Mouse (Mus musculus): ENCODE data around the gene Nop53. TPM values are rescaled to one million over a fixed set of nuclear protein-coding genes. Genes with fewer than 3 reads are reported as not detected.

Nop53 gene
- 100 to 1,000 TPM; 123 to 127 TPM for total RNA-seq (2021)

DNA sequence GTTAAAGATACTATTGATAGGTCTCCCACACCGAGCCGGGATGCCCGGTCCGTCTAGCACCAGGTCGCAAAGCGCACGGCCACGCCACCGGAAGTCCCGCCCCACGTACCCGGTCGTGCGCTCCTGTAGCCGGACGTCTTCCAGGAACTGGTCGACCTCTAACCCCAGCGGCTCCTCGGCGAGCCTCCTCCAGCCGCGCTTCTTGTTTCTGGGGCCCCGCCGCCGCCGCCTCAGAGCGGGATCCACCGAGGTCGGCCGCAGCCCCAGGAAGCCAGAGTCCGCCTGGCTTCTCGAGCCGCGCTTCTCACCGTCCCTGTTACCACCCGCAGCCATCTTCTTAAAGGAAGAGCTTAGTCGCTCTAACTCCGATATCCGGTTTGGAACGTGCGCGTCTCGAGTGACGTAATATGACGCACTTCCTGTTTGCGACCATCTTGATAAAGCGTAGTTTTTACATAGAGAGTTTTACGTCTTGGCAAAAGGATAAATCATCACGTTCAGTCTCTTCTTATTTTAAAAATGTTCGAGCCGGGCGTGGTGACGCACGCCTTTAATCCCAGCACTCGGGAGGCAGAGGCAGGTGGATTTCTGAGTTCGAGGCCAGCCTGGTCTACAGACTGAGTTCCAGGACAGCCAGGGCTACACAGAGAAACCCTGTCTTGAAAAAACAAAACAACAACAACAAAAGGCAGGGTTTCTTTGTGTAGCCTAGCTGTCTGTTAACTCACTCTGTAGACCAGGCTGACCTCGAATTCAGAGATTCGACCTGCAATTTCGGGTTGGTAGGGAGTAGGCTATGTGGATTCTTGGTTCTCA lies at the start of gene Nop53:
TSS of gene Nop53 (minus strand) at position 354 of the 816 bp plus-strand sequence.
- intact Hi-C loops (cut with DNase I): loop anchor here (10.0 kb wide), 1 partner anchor 329 kb away; the partner anchor contains the start of gene Inafm1
- peak; percentile 87 for DNase-seq (ENCODE audit: low spot score)

- intact Hi-C loops (cut with DNase I): no loop called here
- DNase-seq (ENCODE audit: low spot score): no peak
These were observed 47.9 kb upstream of the Nop53 start for GRCm38 (mm10) chr7:15993789-15994188.

GRCm38 (mm10) chr7:15993152-15993551 lies 47.3 kb upstream of the Nop53 start:
- DNase-seq (ENCODE audit: low spot score): no peak
- intact Hi-C loops (cut with DNase I): no loop called here

DNA sequence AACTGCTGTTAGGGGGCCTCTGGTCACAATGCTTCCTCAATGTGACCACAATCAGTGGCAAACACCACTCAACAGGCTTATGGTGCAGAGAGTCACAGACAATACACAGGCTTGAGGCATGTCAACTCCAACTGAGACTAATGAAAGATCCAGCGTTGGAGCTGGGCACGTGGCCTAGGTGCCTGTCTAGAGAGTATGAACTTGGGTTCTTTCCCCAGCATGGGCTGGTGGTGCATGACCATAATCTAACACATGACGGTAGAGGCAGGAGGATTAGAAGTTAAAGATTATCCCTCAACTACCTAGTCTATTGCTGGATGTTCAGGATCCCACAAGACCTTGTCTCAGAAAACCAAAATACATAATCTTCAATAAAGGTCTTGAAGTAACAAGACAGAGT lies 45.9 kb upstream of the Nop53 start:
- no peak for DNase-seq (ENCODE audit: low spot score)
- intact Hi-C loops (cut with DNase I): no loop called here

GRCm38 (mm10) chr7:15987661-15988356 lies 41.9 kb upstream of the Nop53 start:
- intact Hi-C loops (cut with DNase I): no loop called here
- no peak for DNase-seq (ENCODE audit: low spot score)

DNA sequence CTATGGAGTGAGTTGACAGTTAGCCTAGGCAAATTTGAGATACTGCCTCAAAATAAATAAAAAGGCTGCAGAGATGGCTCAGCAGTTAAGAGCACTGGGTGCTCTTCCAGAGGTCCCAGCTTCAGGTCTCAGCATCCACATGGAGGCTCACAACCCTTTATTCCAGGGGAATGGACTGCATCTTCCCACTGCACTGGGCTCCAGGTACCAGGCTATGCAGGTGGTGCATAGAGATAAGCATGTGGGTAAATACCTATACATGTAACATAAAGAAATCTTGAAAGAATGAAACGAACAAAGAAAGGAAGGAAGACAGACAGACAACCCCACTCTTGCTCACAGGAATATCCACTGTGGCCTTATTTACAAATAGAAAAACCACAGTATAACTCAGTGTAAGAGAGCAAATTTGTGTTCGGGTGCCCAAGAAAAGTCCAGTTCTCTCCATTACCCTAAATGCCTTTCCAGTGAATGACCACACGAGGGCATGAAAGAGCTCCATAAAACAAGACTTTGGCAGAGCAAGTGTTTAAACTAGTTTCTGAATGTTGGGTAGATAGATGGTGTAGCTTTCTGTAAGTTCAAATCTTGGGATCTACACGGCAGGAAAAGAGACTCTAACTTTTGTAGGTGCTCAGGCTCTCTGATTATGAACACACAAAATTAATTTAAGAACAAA lies 37.0 kb upstream of the Nop53 start:
- DNase-seq (ENCODE audit: low spot score): no peak
- intact Hi-C loops (cut with DNase I): loop anchor here (1.0 to 5.0 kb wide), 3 partner anchors 34 to 69 kb away; partner anchors contain the start of gene Bicra

GRCm38 (mm10) chr7:15981538-15981937 lies 35.7 kb upstream of the Nop53 start:
- intact Hi-C loops (cut with DNase I): loop anchor here (5.0 kb wide), 1 partner anchor 36 kb away; no protein-coding TSS in a partner anchor

DNA sequence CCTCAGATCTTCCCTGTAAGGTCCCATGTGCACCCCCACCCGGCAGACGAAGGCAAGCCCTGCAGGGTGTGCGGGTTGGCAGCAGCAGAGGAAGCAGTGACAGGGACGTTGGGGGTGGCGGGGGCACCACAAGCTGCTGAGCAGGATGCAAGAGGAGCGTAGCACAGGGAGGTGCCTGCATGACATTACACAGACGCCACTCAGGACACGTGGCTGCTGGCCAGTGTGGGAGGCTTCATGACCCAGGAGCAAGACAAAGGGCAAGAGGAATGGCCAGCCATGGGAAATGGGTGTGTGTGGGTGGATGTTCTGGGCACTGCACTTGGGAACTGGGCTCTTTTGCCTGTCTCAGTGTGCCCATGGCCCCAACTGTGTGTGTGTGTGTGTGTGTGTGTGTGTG lies 34.4 kb upstream of the Nop53 start:
- DNase-seq (ENCODE audit: low spot score): peak; percentile 54
- intact Hi-C loops (cut with DNase I): loop anchor here (5.0 kb wide), 1 partner anchor 37 kb away; no protein-coding TSS in a partner anchor

More at GRCm38 (mm10) chr7:15981538-15981937, 35.7 kb upstream of the Nop53 start:
- DNase-seq (ENCODE audit: low spot score): no peak

DNA sequence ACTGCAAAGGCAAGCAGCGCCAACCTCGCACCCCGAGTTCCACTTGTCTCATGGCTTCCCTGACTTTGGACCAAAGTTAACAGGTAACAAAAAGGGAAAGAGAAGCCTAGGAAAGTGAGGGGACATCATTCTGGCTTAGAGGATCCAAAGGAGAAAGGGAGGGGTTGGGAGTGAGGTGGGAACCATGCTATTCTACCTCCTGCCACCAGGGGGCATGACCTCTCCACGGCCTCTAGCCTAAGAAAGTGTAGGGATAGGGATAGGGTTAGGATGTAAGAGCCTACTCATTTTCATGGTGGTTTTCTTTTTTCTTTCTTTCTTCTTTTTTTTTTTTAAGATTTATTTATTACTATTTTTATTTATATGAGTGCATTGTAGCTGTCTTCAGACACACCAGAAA lies 30.0 kb upstream of the Nop53 start:
- intact Hi-C loops (cut with DNase I): loop anchor here (2.0 to 5.0 kb wide), 2 partner anchors 75 to 181 kb away; no protein-coding TSS in a partner anchor
- DNase-seq (ENCODE audit: low spot score): no peak

DNA sequence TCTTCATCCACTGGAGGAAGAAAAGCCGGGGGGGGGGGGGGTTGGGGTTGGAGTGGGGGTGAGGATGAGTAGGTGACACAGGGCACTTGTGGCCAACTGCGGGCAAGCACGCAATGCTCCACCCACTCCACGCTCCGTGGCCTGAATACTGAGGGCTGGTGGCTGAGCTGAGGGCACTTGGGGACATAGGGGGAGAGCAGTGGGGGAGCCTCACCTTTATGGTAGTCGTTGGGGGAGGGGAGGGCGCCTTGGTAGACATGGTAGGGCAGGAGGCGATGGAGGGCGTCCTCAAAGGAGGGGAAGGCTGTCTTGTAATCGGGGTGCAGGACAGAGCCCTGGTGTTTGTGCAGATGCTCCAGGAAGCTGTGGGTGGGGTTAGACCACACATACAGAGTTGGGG lies 29.6 kb upstream of the Nop53 start:
- intact Hi-C loops (cut with DNase I): loop anchor here (5.0 kb wide), 1 partner anchor 182 kb away; no protein-coding TSS in a partner anchor
- DNase-seq (ENCODE audit: low spot score): no peak

- intact Hi-C loops (cut with DNase I): loop anchor here (5.0 kb wide), 1 partner anchor 183 kb away; no protein-coding TSS in a partner anchor
- peak; percentile 41 for DNase-seq (ENCODE audit: low spot score)
These were observed 28.8 kb upstream of the Nop53 start for GRCm38 (mm10) chr7:15974712-15975111.

- intact Hi-C loops (cut with DNase I): no loop called here
- no peak for DNase-seq (ENCODE audit: low spot score)
These were observed 26.4 kb upstream of the Nop53 start for GRCm38 (mm10) chr7:15972247-15972646.

GRCm38 (mm10) chr7:15969674-15970073 lies 23.8 kb upstream of the Nop53 start:
- intact Hi-C loops (cut with DNase I): no loop called here
- no peak for DNase-seq (ENCODE audit: low spot score)

DNA sequence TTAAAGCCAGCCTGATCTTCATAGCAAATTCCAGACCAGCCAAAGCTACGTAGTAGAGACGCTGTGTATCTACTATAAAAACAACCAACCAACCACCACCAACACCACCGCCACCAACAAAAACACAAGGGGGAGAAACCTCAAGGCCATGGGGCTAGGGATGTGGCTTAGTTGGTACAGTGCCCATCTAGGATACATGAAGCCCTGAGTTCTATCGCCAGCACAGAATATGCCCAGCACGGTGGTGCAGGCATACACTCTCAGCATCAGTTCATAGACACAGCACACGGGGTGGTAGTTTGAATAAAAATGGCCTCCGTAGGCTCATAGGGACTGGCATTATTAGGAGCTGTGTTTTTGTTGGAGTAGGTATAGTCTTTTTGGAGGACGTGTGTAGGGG lies 22.4 kb upstream of the Nop53 start:
- intact Hi-C loops (cut with DNase I): no loop called here
- DNase-seq (ENCODE audit: low spot score): no peak

GRCm38 (mm10) chr7:15967312-15967711 lies 21.4 kb upstream of the Nop53 start, which contains the start of gene Ehd2:
Gene Ehd2 (minus strand): TSS chr7:15967567.
- peak; percentile 81 for DNase-seq (ENCODE audit: low spot score)
- intact Hi-C loops (cut with DNase I): loop anchor here (1.0 kb wide), 2 partner anchors 19 to 37 kb away; no protein-coding TSS in a partner anchor

DNA sequence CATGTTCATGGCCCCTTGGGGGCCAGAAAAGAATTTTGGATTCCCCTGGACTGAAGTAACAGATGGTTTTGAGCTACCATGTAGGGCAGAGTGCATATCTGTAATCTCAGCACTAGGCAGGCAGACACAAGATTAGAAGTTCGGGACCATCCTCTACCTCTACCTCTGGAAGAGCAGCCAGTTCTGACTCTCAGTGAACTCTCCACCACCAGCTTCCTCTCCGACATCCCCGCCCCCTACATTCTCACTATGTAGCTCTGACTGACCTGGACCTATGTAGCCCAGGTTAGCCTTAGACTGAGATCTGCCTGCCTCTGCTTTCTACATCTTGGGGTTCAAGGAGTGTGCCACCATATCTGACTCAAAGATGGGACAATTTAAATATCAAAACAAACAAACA lies 20.6 kb upstream of the Nop53 start:
- intact Hi-C loops (cut with DNase I): no loop called here
- DNase-seq (ENCODE audit: low spot score): no peak

- intact Hi-C loops (cut with DNase I): no loop called here
- no peak for DNase-seq (ENCODE audit: low spot score)
These were observed 18.2 kb upstream of the Nop53 start for GRCm38 (mm10) chr7:15963798-15964652.

GRCm38 (mm10) chr7:15962311-15963288 lies 16.7 kb upstream of the Nop53 start:
- intact Hi-C loops (cut with DNase I): no loop called here
- DNase-seq (ENCODE audit: low spot score): peak; percentile 89

Measured in heart, postnatal 25 days (tissue).